Mouse (Mus musculus): ENCODE measurements at regions not wholly inside any gene's neighbourhood (a gene's known extent, or its start where the extent isn't known, plus 50 kb on each side); places are given as distances from the start of the nearest gene placed in this dataset.
"Not testable (repeated sequence)": the region's sequence is repeated elsewhere in the genome, so short reads cannot be mapped to it uniquely, and the experiment has no call there.

DNA sequence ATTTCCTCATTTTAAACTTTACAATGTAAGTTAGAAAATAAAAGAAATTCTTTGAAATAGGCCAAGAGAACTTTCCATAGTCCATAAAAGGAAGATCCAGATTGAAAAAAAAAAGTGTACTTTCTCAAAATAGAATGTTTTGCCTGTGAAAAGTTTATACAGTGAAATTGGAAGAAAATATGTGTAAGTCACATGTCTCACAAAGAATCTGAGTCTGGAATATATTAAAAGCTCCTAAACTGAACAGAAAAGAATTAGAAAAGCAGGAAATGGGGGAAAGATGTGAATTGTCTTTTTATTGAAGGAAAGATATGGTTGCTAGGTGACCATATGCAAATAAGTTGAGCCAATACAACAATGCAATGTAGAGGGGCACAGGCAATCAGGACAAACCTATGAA is 197.7 kb upstream of the Gm20594 start:
- Histone ChIP-seq H3K27me3 (replicated peaks; ENCODE audit: control insufficient read depth, insufficient read depth, low read length) (no peaks in the 10 kb centered on the region), H3K36me3 (ENCODE audit: control insufficient read depth, insufficient read depth, low read length) (no peaks in the 10 kb centered on the region), H3K4me1 (ENCODE audit: control insufficient read depth, insufficient read depth, low read length) (no peaks in the 10 kb centered on the region), H3K27ac (ENCODE audit: insufficient read depth, low read depth, low read length) (no peak overlapping the region), H3K4me3 (ENCODE audit: insufficient read depth, low read depth, low read length) (no peak overlapping the region)
- no peak for DNase-seq
- no peak for TF ChIP-seq CTCF (conservative IDR thresholded peaks at IDR 0.05; ENCODE audit: insufficient read depth, insufficient read length, low read depth, low read length)
- TF ChIP-seq POLR2A (IDR thresholded peaks at IDR 0.05; ENCODE audit: low read depth, low read length): no peak

DNA sequence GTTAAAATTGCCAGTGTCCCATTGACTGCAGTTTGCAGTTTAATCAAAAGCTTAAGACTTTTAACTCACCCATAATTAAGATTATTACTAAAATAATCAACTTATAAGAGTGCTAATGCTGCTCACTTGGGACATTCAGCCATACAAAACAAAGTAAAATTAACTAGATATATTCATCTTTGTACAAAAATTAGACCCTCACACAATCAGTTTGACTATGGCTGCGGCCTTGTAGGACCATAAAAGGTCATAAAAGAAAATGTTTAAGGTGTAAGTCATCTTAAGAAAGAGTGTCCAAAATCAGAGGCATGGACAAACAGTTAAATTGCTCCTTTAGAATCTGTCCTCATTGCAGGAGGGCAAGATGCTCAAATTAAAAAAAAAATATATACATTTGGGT is 186.0 kb upstream of the Gm20594 start:
- not testable (repeated sequence) for H3K27me3 ChIP-seq (replicated peaks; ENCODE audit: control insufficient read depth, insufficient read depth, low read length); H3K4me3 ChIP-seq (ENCODE audit: insufficient read depth, low read depth, low read length); H3K27ac ChIP-seq (ENCODE audit: insufficient read depth, low read depth, low read length); H3K36me3 ChIP-seq (ENCODE audit: control insufficient read depth, insufficient read depth, low read length); H3K4me1 ChIP-seq (ENCODE audit: control insufficient read depth, insufficient read depth, low read length)
- DNase-seq: peak; percentile 36
- 54% methylated on average over 1 of the region's 1 CpGs for WGBS

DNA sequence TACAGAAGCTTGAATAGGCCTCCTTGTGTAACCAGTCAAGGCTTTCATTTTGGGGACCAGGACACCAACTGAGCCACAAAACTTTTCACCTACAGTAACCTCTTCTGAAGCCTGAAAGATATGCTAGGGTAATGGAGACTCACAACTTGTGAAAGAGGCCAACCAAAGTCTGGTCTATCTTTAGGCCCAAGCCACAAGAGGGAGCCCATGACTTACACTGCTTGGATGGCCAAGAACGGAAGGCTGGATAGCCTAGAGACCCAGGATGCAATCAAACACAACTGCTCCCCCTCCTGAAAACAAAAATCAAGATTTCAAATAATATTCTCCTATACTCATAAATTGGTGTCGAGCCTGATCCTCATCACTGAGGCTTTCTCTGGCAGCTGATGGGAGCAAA is 166.4 kb upstream of the Gm20594 start:
- DNase-seq: no peak
- 67% methylated on average over 2 of the region's 2 CpGs for WGBS
- H3K4me1 ChIP-seq (ENCODE audit: control insufficient read depth, insufficient read depth, low read length): no peaks in the 10 kb centered on the region
- H3K36me3 ChIP-seq (ENCODE audit: control insufficient read depth, insufficient read depth, low read length): no peaks in the 10 kb centered on the region
- no peaks in the 10 kb centered on the region for H3K27me3 ChIP-seq (replicated peaks; ENCODE audit: control insufficient read depth, insufficient read depth, low read length)
- no peak for TF ChIP-seq POLR2A (IDR thresholded peaks at IDR 0.05; ENCODE audit: low read depth, low read length)
- no peak for TF ChIP-seq CTCF (conservative IDR thresholded peaks at IDR 0.05; ENCODE audit: insufficient read depth, insufficient read length, low read depth, low read length)
- H3K27ac ChIP-seq (ENCODE audit: insufficient read depth, low read depth, low read length): no peak overlapping the region
- no peak overlapping the region for H3K4me3 ChIP-seq (ENCODE audit: insufficient read depth, low read depth, low read length)

Data from kidney, adult 2 months (tissue).